Mouse (Mus musculus) lung, postnatal 0 days (tissue): ENCODE results near the gene Ly6g6d.
A peak's percentile ranks its signal among the peaks of the same experiment; 100 is the strongest.

Experiments used
- CTCF ChIP-seq: IDR thresholded peaks from 2 replicates; pipeline ENCODE4 v1.5.1; 2016; ENCODE audit warnings: antibody characterized with exemption, mild to moderate bottlenecking
- EP300 ChIP-seq: IDR thresholded peaks from 2 replicates; pipeline ENCODE4 v1.6.1; 2016; ENCODE audit warnings: antibody characterized with exemption, mild to moderate bottlenecking, control low read depth

DNA sequence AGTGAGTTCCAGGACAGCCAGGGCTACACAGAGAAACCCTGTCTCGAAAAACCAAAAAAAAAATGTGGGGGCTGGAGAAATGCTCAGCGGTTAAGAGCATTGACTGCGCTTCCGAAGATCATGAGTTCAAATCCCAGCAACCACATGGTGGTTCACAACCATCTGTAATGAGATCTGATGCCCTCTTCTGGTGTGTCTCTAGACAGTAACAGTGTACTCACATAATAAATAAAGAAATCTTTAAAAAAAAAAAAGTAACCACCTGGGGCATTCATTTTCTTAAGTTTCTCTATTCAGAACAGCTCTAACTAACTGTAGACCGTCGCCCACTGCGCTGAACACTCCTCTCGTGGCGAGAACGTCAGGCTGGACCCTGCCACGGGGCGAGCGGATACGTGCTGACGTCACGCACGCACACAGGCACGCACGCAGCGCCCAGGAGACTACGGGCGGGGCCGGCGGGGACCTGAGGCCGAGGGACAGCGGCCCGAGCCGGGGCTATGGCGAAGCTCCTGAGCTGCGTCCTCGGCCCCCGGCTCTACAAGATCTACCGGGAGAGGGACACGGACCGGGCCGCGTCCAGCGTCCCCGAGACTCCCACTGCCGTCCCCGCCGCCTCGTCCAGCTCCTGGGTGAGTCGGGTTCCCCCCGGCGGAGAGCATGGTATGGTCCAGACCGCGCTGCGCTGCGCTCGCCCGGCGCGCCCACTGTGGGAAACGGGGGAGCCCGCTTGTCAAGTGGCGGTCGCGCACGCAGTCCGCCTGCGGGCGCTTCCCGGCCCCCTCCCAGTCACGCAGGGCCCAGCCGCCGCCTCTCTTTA is 11.2 kb upstream of the Ly6g6d start, which contains the start of gene Abhd16a:
- TF ChIP-seq EP300 = 0 out of 2 replicates have a peak, but pooled peaks have one; percentile 9
- TF ChIP-seq CTCF = peak; percentile 47
